Mouse (Mus musculus): ENCODE results near the gene Cyp21a1. TPM values are rescaled to one million over a fixed set of nuclear protein-coding genes. Genes with fewer than 3 reads are reported as not detected.
"Not testable (repeated sequence)": the region's sequence is repeated elsewhere in the genome, so short reads cannot be mapped to it uniquely, and the experiment has no call there.

Cyp21a1 gene
- total and polyA plus RNA-seq, 2 experiments = 0.18 TPM; not detected in 1

DNA sequence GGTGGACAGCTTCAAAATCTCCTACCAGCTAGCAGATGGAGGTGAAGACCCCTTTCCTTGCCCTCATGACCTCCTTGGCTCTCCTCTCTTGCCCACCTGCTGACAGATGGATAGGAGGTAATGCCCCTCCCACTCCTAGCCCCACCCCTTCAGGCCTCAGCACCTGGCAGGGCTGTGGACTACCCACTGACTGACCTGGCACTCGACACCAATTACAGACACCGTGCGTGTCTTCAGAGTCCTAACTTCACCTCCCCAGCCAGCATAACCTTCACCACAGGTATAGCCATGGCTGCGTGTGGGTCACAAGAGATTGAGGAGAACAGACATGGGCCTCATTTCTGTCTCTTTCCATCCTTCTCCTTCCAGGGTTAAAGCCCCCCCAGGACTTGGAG lies 4.8 kb downstream of the Cyp21a1 start:
- WGBS = 89% methylated on average over 4 of the region's 4 CpGs
- Histone ChIP-seq H3K79me2 (ENCODE audit: control insufficient read depth, insufficient read depth, low read length) (no peaks in the 10 kb centered on the region), H3K27ac (replicated peaks; ENCODE audit: insufficient read depth, low read depth, low read length) (no peak overlapping the region), H3K9ac (ENCODE audit: low read depth, low read length) (no peak overlapping the region), H3K36me3 (ENCODE audit: control insufficient read depth, insufficient read depth, low read length) (no peaks in the 10 kb centered on the region), H3K4me1 (ENCODE audit: control insufficient read depth, insufficient read depth, low read length) (no peaks in the 10 kb centered on the region), H3K27me3 (ENCODE audit: control insufficient read depth, insufficient read depth, low read length) (no peaks in the 10 kb centered on the region), H3K4me3 (ENCODE audit: insufficient read depth, low read depth, low read length) (no peak overlapping the region)
- DNase-seq (ENCODE audit: extremely low read depth, low read depth, low spot score) = no peak
- TF ChIP-seq POLR2A (IDR thresholded peaks at IDR 0.05; ENCODE audit: extremely low read depth, insufficient read depth, low read length) = no peak
- no peak for TF ChIP-seq CTCF (IDR thresholded peaks at IDR 0.05; ENCODE audit: low read depth, low read length)

DNA sequence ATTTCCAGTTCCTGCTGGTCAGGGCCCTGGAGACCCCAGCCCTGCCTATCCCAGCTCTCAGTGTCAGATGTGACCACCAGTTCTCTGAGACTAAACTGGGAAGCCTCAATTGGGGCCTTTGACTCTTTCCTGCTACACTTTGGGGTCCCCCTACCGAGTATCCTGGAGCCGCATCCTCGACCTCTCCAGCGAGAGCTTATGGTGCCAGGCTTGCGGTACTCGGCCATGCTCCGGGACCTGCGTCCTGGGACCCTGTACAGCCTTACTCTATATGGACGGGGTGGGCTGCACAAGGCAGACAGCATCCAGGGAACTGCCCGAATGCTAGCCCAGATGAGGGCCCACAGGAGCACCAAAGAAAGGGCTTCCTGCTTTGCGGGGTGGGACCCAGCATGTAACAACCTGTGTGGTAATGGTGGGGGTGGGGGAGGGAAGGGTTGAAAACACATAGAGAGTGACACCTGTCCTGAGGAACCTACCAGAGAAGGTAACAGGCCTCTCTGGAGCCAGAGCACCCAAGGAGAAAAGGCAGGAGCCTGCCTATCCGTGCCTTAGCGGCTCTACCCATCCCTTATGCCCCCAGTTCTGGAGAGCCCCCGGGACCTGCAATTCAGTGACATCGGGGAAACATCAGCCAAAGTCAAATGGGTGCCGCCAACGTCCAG lies 5.4 kb downstream of the Cyp21a1 start:
- H3K36me3 ChIP-seq (ENCODE audit: control insufficient read depth, insufficient read depth, low read length) = no peaks in the 10 kb centered on the region
- H3K27ac ChIP-seq (replicated peaks; ENCODE audit: insufficient read depth, low read depth, low read length) = no peak overlapping the region
- no peak for DNase-seq (ENCODE audit: extremely low read depth, low read depth, low spot score)
- H3K9ac ChIP-seq (ENCODE audit: low read depth, low read length) = no peak overlapping the region
- H3K27me3 ChIP-seq (ENCODE audit: control insufficient read depth, insufficient read depth, low read length) = no peaks in the 10 kb centered on the region
- no peaks in the 10 kb centered on the region for H3K4me1 ChIP-seq (ENCODE audit: control insufficient read depth, insufficient read depth, low read length)
- 96% methylated on average over 17 of the region's 17 CpGs for WGBS
- TF ChIP-seq POLR2A (IDR thresholded peaks at IDR 0.05; ENCODE audit: extremely low read depth, insufficient read depth, low read length) = no peak
- no peak for TF ChIP-seq CTCF (IDR thresholded peaks at IDR 0.05; ENCODE audit: low read depth, low read length)
- no peaks in the 10 kb centered on the region for H3K79me2 ChIP-seq (ENCODE audit: control insufficient read depth, insufficient read depth, low read length)
- no peak overlapping the region for H3K4me3 ChIP-seq (ENCODE audit: insufficient read depth, low read depth, low read length)

- H3K9ac ChIP-seq (ENCODE audit: low read depth, low read length); H3K27me3 ChIP-seq (ENCODE audit: control insufficient read depth, insufficient read depth, low read length); H3K4me1 ChIP-seq (ENCODE audit: control insufficient read depth, insufficient read depth, low read length); H3K4me3 ChIP-seq (ENCODE audit: insufficient read depth, low read depth, low read length); H3K36me3 ChIP-seq (ENCODE audit: control insufficient read depth, insufficient read depth, low read length); H3K79me2 ChIP-seq (ENCODE audit: control insufficient read depth, insufficient read depth, low read length); DNase-seq (ENCODE audit: extremely low read depth, low read depth, low spot score); H3K27ac ChIP-seq (replicated peaks; ENCODE audit: insufficient read depth, low read depth, low read length): not testable (repeated sequence)
- WGBS = 92% methylated on average over 7 of the region's 7 CpGs
These were observed 6.3 kb downstream of the Cyp21a1 start for GRCm38 (mm10) chr17:34798071-34798470.

DNA sequence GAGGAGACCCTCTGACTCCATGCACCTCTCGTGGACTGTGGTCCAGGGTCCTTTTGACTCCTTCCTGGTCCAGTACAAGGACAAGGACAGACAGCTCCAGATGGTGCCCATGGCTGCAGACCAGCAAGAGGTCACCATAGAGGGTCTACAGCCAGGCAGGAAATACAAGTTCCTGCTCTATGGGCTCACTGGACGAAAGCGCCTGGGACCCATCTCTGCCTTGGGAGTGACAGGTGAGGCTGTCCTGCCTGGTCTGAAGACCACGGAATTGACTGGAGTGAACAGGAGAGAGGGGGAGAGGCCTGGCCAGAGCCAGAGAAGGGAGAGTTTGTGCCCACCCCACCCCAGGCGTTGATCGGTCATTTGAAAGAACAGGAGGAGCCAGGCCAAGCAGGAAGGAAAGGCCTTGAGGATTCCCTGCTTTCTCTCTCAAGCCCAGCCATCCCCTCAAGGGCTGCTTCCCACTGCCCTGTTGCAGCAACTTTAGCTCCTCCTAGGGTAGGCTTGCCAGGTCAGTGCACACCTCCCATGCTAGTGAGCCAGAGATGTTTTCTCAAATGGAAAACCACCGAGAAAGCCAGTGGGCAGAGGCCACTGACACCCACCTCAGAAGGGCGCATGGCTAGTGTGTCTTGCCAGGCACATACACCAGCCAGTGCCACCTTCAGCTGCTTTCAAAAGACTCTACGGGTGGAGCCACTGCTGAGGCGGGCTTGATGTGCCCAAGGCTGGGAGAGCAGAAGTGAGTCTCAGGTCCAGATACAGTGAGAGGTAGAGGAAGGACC lies 7.0 kb downstream of the Cyp21a1 start:
- DNase-seq (ENCODE audit: extremely low read depth, low read depth, low spot score); H3K79me2 ChIP-seq (ENCODE audit: control insufficient read depth, insufficient read depth, low read length); H3K36me3 ChIP-seq (ENCODE audit: control insufficient read depth, insufficient read depth, low read length); H3K27ac ChIP-seq (replicated peaks; ENCODE audit: insufficient read depth, low read depth, low read length); H3K9ac ChIP-seq (ENCODE audit: low read depth, low read length); H3K27me3 ChIP-seq (ENCODE audit: control insufficient read depth, insufficient read depth, low read length); H3K4me1 ChIP-seq (ENCODE audit: control insufficient read depth, insufficient read depth, low read length); H3K4me3 ChIP-seq (ENCODE audit: insufficient read depth, low read depth, low read length): not testable (repeated sequence)
- 89% methylated on average over 10 of the region's 10 CpGs for WGBS

DNA sequence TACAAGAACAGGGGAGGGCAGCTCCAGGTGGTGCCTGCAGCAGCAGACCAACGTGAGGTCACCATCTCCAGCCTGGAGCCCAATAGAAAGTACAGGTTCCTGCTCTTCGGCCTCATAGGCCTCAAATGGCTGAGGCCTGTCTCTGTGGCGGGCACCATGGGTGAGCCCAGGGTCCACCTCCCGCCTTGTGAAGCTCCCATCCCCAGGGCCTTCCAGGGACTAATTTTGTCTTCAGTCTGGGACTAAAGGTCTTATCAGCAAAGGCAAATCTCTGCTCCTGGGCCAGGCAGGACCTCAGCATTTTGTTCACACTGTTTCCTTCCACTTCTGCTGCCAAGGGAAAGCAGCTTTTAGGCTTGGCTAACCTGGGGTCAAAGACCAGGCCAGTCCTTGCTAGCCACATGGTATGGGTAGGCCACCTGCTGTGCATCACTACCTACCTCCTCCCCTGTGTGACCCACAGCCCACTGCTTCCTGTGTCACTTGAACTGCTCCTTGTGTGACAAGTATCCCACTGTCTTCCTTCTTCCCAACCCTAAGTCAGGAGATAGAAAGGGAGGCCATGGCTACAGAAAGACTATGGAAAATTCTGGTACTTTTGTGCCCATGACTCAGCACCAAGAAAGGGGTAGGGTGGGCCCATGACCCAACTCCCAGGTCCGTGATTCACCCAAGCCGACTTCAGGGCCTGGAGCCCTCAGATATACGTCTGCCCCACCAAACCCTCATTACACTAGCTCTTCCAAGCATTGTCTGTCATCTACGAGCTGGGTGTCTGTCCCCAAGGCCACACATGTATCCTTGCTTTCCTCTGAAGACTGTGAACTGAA lies 7.8 kb downstream of the Cyp21a1 start:
- Histone ChIP-seq H3K27me3 (ENCODE audit: control insufficient read depth, insufficient read depth, low read length) (no peaks in the 10 kb centered on the region), H3K79me2 (ENCODE audit: control insufficient read depth, insufficient read depth, low read length) (no peaks in the 10 kb centered on the region), H3K4me3 (ENCODE audit: insufficient read depth, low read depth, low read length) (no peak overlapping the region), H3K27ac (replicated peaks; ENCODE audit: insufficient read depth, low read depth, low read length) (no peak overlapping the region), H3K9ac (ENCODE audit: low read depth, low read length) (no peak overlapping the region), H3K4me1 (ENCODE audit: control insufficient read depth, insufficient read depth, low read length) (no peaks in the 10 kb centered on the region), H3K36me3 (ENCODE audit: control insufficient read depth, insufficient read depth, low read length) (no peaks in the 10 kb centered on the region)
- no peak for DNase-seq (ENCODE audit: extremely low read depth, low read depth, low spot score)
- 90% methylated on average over 8 of the region's 8 CpGs for WGBS
- TF ChIP-seq POLR2A (IDR thresholded peaks at IDR 0.05; ENCODE audit: extremely low read depth, insufficient read depth, low read length) = no peak
- no peak for TF ChIP-seq CTCF (IDR thresholded peaks at IDR 0.05; ENCODE audit: low read depth, low read length)
